Mouse (Mus musculus) neutrophil, adult 65 days (primary cell): ENCODE data around the gene Dnah6. TPM values are rescaled to one million over a fixed set of nuclear protein-coding genes. Genes with fewer than 3 reads are reported as not detected.

Source experiments
- total RNA-seq: library from RNA; stranded (reverse); gene quantifications from 2 replicates; pipeline ENCODE4 v1.2.4, GENCODE M21; 2023

Gene Dnah6
- total RNA-seq, result 0.22 and 0.34 TPM in 2 replicates

GRCm38 (mm10) chr6:73221189-73221957, at the start of gene Dnah6:
TSS of gene Dnah6 (minus strand) at chr6:73221651.

GRCm38 (mm10) chr6:73248237-73249048, 27.0 kb upstream of the Dnah6 start, which contains the start of gene Suclg1:
TSS of gene Suclg1 (plus strand) at chr6:73248382.

Other genes with a start within 250 kb of the Dnah6 start
- gene Suclg1, start 26.7 kb upstream of the Dnah6 start, total RNA-seq, result 19.9 and 23.7 TPM in 2 replicates
- not detected in 2 replicates for gene 4931417E11Rik, start 248.0 kb upstream of the Dnah6 start, total RNA-seq